Comparison of ENCODE assay signal across 32 mouse cellular contexts in genomic region chr19:48313776-48314175, GRCm38 (mm10).
"Had no signal": no experiment of that assay in that cellular context is flagged by ENCODE, and none has a peak within 500 bp of the region (broad histone marks: within the 10 kb centered on the region; RNA-seq: fewer than 3 reads in every experiment).

No protein-coding gene starts in this region.

- H3K27ac ChIP-seq: left cerebral cortex, adult 2 months; limb, embryonic 10.5 days; limb, embryonic 12.5 days; limb, embryonic 13.5 days; limb, embryonic 15.5 days; liver, embryonic 12.5 days; liver, embryonic 13.5 days; liver, embryonic 14.5 days; liver, embryonic 15.5 days; lung, embryonic 15.5 days; macrophage; midbrain, embryonic 10.5 days; midbrain, embryonic 12.5 days; midbrain, embryonic 13.5 days; midbrain, embryonic 15.5 days; neural tube, embryonic 12.5 days had no signal

- H3K27me3 ChIP-seq: limb, embryonic 12.5 days; limb, embryonic 15.5 days; liver, embryonic 12.5 days; liver, embryonic 13.5 days; liver, embryonic 15.5 days; lung, embryonic 15.5 days; megakaryocyte, embryonic 14.5 days; midbrain, embryonic 12.5 days; midbrain, embryonic 13.5 days; midbrain, embryonic 15.5 days; neural tube, embryonic 12.5 days had no signal

- ATAC-seq: liver, embryonic 12.5 days; liver, postnatal 0 days; lung, postnatal 0 days; midbrain, embryonic 13.5 days; midbrain, embryonic 15.5 days; midbrain, embryonic 16.5 days had no signal

- H3K36me3 ChIP-seq: limb, embryonic 10.5 days; limb, embryonic 12.5 days; limb, embryonic 13.5 days; limb, embryonic 15.5 days; liver, embryonic 12.5 days; liver, embryonic 13.5 days; liver, embryonic 15.5 days; lung, embryonic 15.5 days; midbrain, embryonic 10.5 days; midbrain, embryonic 12.5 days; midbrain, embryonic 13.5 days; midbrain, embryonic 15.5 days; neural tube, embryonic 12.5 days had no signal

- H3K9me3 ChIP-seq: limb, embryonic 10.5 days; limb, embryonic 12.5 days; limb, embryonic 13.5 days; limb, embryonic 15.5 days; liver, embryonic 13.5 days; liver, embryonic 15.5 days; lung, embryonic 15.5 days; midbrain, embryonic 10.5 days; midbrain, embryonic 12.5 days; midbrain, embryonic 13.5 days; midbrain, embryonic 15.5 days; neural tube, embryonic 12.5 days had no signal

- DNase-seq: left cerebral cortex, postnatal 4 days; liver; liver, embryonic 13.5 days; liver, postnatal 0 days; lung, adult 18-20 months; lung, adult 2 months; lung, embryonic 14.5 days; lung, postnatal 10 days; lung, postnatal 14 days; lung, postnatal 36 days; lung, postnatal 4 days; midbrain, embryonic 14.5 days had no signal

- H3K4me1 ChIP-seq: limb, embryonic 12.5 days; limb, embryonic 13.5 days; limb, embryonic 15.5 days; liver, embryonic 12.5 days; liver, embryonic 13.5 days; liver, embryonic 15.5 days; lung, embryonic 15.5 days; megakaryocyte, embryonic 14.5 days; midbrain, embryonic 10.5 days; midbrain, embryonic 12.5 days; neural tube, embryonic 12.5 days had no signal

- H3K4me2 ChIP-seq: limb, embryonic 12.5 days; limb, embryonic 13.5 days; limb, embryonic 15.5 days; liver, embryonic 11.5 days; liver, embryonic 12.5 days; liver, embryonic 13.5 days; liver, embryonic 15.5 days; lung, embryonic 14.5 days; lung, embryonic 15.5 days; midbrain, embryonic 12.5 days; midbrain, embryonic 13.5 days; midbrain, embryonic 15.5 days; neural tube, embryonic 12.5 days had no signal

- H3K4me3 ChIP-seq: left cerebral cortex, adult 2 months; limb, embryonic 10.5 days; limb, embryonic 12.5 days; limb, embryonic 13.5 days; limb, embryonic 15.5 days; liver, embryonic 12.5 days; liver, embryonic 13.5 days; liver, embryonic 15.5 days; lung, embryonic 15.5 days; megakaryocyte, embryonic 14.5 days; midbrain, embryonic 10.5 days; midbrain, embryonic 12.5 days; midbrain, embryonic 13.5 days; midbrain, embryonic 15.5 days; myocyte; neural tube, embryonic 12.5 days had no signal

- H3K9ac ChIP-seq: limb, embryonic 12.5 days; limb, embryonic 13.5 days; limb, embryonic 15.5 days; liver, embryonic 12.5 days; liver, embryonic 13.5 days; liver, embryonic 14.5 days; liver, embryonic 15.5 days; liver, postnatal 0 days; lung, embryonic 14.5 days; lung, embryonic 15.5 days; midbrain, embryonic 12.5 days; midbrain, embryonic 13.5 days; midbrain, embryonic 15.5 days; neural tube, embryonic 12.5 days had no signal
